Mouse (Mus musculus): ENCODE results near the gene Efna5.

The Efna5 gene

DNA sequence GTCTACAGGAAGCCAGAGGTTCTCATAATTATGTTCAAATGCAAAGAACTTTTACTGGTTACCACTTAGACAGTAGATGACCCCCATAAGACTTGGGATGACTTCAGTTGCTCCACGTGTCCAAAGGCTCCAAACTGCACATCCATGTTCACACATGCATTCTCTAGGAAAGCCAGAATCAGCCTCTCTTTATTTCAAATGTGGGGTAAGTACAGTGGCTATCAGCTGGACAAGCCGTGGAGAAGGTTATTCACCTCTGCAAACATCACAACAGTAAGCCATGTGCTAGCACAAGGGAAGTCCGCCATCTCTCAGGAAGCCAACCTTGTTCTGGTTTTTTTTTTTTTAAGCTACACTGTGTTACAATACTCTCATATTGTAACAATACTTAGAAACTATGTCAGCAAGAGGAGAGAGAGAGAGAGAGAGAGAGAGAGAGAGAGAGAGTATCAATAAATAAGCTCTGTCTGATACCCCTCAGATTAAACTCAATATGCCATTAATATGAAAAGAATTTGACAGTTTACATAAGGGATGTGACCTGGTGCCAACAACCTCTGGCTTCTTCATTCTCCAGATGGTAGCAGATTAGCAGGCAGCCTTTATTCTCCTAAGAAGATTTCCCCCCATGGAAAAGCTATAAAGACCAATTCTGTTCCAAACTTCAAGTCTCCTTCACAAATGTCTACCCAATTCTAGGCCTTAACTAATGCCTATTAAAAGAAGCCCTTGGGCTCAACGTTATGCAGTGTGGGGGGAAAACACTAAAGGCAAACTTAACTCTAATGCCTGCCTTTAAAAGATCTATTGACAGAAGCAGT, 95.1 kb downstream of the Efna5 start:
- DNase-seq, result no peak

DNA sequence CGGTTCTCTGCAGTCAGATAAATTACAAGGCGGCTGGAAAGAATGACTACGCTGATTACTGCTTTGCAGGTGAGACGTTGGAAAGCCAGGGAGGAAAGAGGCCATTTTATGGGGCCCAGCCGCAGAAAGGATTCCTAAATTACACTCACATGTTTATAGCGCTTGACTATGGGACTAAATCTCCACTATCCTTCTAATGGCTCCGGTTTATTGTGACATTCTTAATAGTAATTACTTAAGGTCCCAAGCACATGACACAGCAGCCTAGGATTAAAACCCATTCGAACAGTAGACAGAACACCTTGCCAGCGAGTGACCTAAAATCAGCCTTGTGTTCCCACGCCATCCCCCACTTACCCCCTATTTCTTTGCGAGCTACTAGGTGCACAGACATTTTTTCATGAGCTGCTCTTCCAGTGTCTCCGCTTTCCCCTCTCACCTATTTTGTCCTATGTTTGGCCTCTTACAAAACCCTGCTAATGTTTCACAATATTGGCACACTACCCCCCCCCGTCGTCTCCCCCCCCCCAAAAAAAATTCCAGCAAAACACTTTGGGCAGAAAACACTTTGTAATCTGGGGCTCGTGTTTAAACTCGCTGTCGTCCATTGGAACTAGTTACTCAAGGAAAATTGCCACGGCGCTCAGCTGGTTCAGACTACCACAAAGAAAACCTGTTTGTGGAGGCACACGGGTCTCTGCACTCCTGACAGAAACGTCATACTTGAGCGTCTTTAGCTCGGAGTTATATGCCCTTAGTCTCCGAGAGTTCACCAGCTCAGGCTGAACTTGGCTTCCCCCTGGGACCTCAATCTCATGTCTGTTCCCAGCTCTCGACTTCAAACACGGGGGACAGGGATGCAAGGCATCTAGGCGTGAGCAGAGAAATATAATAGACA, 96.6 kb downstream of the Efna5 start:
- no peak for DNase-seq

DNA sequence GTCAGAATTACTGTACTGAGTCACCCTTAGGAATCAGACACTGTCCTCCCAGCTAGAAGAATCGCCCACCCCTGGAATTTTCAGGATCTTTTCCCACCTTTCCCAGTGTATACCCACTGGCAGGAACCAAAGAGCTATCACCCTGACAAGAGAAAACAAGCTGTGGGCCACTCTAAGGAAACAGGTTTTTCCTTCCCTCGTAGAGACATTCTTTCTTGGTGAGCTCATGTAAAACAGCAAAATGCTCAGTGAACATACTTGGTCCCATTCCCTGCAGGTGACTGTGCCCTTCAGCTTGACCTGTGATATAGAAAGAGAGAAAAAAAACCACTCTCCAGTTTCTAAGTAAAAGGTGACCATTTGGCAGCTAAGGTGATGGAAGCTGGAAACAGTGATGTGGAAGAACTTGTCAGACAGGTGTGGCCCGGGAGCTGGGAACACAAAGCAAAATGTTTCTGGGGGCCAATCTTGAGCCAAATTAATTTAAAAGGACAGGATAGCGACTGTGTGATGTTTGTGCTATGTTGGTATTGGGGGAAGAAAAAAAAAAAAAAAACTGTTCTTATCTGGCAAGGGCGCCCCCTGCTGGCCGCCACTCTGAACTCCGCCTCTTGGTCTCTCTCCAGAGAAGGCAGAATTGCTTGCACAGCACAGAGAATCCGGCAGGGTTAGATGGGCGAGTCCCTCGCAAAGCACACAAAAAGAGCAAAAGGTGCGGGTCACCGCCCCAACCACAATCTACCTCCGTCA, 97.4 kb downstream of the Efna5 start:
- DNase-seq, result peak; percentile 91

DNA sequence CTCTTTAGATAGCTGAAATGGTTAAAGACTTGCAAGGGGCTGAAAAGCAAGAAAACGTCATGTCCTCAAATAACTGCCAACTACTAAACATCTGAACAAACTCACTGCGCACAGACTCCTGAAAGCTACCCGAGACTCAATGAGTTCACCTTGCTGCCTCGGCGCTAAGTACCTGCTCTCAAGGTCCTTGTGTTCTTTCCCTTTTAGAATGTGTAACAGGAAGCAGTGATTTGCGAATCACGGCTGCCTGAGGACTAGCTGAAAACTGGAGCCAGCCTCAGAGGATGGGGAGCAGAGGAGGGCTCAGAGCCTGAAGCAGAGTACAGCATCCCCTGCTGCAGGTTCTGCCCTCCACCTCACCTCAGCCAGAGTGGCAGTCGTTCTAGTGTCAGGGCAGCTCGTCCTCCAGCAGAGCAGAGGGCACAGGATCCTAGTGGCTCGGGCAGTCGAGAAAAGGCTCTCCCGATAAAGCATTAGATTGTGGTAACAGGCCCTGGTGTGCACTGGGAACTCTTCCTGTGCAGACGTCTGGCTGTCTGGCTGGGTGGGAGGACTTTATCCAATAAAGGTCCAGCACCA, 98.2 kb downstream of the Efna5 start:
- DNase-seq, result no peak

DNA sequence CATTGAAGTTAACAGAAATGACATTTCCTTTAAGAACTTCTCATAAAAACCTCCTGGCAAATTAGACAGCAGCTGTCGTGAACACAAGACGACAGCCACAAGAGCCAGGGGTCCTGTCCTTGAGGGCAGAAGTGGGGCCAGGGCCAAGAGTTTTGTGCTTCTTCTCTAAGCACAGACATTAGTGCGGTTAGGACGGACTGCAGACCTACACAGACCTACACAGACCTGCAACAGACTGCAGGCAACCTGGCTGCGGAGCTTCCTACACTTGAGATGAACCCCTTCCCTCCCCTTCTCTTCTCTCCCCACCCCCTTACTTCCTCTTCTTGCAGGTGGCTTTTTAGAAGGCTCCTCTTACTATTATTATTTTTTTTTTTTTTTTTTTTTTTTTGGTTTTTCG, 100.0 kb downstream of the Efna5 start:
- peak; percentile 58 for DNase-seq

DNA sequence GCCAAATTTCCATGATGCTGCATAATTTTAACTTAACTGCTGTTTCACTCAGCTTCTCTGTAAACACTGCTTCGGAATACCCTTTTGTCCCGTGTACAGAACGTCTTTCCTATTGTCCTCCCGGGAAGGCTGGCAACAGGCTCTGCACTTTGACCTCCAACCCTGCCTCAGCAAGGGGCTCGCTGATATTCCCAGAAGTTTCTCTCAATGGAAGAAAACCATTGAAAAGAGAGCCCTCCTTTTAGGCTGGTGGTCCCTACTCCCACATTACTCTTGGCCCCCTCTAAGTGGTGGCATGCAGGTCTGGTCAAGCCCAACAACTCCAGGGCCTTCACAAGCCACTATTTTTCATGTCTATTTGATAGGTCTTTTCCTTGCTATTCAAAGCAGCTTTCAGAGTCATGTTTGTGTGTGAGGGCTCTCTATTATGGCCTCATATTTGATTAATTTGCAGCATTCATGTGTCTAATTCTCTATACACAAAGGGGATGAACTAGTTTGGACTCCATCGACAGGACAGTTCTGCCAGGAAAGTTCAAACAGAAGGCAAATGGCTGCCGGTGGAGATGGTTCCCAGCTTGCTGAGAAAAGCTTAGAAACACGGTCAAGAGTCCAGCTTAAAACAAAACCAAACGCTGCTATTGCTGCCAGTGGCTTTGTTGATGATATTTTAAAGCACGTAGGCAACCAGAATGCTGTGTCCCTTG, 103.1 kb downstream of the Efna5 start:
- no peak for DNase-seq

DNA sequence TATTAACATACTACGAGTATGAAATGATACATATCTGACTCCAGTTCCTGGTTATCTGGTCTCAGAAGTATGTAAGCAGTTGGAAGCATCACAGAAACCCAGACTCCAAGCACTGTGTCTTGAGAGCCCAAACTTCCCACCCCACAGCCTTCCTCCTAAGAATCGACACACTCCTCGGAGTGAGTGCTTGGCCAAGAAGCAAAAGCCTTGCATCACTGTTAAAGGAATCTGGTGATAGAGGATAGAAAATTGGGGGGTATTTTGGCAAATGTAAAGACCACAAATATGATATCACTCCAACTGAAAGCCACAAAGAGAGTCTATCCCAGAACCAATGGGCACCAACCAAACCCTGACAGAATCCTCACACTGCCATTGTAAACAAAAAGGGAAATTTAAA, 104.4 kb downstream of the Efna5 start:
- DNase-seq, result no peak

DNA sequence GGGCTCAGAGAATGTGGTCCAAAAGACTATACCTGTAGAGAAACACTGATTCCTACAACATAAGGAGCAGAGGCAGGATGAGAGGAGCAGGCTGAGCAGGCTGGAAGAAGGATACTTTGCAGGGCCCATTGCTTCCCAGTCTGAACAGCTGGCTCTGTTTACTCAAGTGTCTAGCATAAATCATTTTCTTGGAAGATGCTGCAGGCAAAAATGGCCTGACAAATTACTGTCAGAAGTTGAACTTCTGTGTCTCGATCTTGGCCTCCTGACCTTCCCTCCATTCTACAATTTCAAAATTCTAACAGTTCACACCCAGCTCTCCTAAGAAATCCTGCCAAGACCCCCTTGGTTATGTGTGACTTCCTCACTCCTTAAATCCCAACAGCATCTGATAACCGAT, 105.1 kb downstream of the Efna5 start:
- DNase-seq, result no peak

DNA sequence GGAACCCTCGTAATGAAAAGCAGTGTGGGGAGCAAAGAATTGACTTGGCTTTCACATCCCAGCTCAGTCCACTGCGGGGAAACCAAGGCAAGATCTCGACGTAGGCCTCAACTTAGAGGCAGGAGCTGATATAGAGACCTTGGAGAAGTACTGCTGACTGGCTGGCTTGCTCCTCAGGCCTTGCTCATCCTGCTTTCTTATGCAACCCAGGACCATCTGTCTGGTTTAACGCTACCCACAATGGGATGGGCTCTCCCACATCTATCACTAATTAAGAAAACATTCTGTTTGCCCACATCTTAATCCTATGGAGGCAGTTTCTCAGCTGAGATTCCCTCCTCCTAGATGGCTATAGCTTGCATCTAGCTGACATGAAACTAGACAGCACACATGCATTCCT, 105.7 kb downstream of the Efna5 start:
- DNase-seq, result no peak

DNA sequence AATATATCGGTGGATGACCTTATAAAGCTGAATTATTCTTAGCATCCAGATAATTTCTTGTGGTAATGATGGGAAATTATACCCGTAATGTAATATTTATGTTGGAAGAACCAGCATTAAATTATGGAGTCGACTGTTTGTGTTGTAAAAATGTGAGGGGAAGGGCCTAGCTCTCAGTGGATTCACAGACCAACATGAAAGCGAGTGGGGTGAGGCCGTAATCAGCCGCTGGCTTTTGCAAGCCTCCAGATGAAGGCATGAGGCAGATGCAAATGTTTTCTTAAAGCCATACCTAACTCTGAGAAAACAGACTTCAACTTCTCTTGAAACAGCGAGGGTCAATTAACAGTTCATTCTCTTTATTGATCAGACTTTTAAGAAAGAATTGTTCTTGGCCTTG, 106.4 kb downstream of the Efna5 start:
- DNase-seq, result no peak

DNA sequence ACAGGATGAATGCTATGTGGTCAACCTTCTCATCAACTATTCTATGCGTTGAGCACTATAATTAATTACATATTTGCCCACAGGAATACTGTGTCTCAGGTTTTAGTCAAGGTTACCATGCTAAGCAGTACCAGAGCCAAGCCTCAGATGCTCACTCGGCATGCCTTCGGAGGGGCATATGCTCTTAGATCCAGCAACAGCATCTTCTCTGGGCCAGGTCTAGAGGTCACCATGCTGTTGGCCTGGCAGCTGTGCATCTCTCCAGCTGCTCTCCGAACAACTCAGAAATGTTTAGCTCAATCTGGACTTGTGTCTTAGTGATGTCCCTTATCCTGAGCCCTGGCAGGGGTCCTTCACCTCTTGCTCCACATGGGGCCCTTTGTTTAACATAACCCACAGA, 114.4 kb downstream of the Efna5 start:
- no peak for DNase-seq

DNA sequence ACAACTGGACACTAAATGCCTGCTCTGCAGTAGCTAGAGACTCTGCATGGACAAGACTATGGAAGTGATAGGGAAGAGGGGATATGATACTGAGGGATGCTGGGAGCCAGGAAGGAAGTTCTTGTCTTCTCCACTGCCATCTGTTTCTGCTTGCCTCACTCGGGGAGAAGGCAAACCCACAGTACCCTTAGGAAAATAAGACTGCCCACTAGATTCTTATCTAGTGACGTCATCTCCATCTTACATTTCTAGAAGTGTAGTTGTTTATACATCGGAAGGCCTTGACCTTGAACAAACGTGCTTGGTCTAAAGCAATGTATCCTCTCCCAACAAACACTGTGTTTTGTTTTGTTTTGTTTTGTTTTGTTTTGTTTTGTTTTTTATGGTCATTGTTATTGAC, 116.0 kb downstream of the Efna5 start:
- no peak for DNase-seq

DNA sequence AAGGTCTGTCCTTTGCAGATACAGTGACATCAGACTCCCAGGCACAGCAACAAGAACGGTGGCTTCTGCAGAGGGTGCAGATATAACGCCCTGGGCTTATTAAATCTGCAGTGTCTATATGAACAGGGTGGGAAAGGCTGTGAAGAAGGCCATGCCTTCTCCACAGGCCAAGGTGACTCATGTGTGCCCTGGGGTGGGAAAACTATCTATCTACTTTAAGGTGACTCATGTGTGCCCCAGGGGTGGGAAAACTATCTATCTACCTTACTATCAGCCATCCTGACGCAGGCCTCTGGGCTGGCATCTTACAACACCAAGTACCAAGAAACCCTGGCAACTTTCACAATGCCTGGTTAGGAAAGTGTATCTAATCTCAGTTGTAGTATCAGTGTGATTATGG, 124.2 kb downstream of the Efna5 start:
- DNase-seq, result no peak

DNA sequence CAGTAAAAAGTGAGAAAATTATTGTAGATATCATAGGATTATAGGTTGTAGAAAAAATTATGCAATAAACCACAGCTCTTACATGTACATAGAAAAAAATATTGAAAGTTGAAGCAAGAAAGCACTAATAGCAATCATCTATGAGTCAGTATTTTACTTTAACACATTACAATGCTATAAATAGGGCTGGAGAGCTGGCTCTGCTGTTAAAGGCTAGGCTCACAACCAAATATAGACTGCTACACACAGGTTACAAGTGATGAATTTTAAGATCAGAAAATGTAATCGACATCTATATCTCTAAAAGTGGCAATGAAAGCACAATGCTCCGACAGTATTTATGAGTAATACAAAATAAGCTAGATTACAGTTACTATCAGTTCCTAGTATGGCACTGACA, 125.5 kb downstream of the Efna5 start:
- DNase-seq, result no peak

DNA sequence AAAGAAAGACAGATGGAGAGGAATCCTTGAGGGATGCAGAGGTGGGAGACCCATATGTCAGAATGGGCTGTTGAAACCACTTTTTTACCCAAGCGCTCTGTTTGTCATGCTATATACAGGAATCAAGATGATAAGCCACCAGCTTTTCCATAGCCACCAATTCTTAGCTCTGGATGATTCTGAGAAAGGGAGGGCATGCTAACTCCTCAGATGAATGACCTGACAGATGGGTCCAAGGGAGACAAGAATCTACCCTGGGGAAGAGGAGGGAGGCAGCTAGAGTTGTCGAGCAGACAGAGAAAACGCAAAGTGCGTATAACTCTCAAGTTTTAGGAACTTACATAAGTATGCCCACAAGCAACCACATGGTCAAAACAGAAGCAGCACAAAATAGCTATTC, 126.5 kb downstream of the Efna5 start:
- no peak for DNase-seq

DNA sequence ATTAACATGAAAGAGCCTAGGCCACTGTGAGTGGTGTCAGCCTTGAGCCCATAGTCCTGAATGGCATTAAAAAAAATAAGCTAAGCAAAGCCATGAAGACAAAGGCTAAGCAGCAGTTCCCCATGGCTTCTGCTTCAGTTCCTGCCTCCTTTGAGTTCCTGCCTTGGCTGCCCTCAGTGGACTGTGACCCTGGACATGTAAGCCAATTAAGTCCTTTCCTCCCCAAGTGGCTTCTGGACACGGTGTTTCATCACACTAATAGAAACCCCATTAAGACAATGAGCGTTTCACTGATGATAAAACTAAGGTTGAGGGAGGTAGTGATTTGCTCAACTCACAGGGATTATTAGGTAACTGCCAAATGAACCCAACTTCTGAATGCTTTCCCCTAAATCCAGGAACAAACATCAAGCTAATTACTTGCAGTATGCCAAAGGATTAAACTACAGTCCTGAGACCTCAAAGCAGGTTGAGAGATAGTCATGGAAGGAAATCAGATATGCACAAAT, 128.7 kb downstream of the Efna5 start:
- DNase-seq, result no peak

DNA sequence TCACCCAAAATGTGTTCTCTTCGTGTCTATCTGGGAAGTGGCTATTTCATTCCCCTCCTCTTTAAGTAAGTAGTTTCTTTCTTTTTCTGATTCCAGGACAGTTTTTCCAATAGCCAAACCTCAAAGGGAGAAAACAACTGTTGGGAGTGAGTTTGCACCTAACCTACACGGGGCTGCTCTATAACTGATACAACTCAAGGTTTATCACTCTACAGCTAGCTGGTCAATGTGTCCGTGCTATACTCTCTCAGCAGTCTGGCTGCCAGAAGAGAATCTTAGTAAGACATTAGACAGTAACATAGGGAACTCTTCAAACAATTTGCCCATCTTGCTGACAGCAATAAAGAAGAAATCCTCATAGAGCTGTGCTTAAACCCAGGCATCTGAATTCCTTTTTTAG, 130.5 kb downstream of the Efna5 start:
- no peak for DNase-seq

DNA sequence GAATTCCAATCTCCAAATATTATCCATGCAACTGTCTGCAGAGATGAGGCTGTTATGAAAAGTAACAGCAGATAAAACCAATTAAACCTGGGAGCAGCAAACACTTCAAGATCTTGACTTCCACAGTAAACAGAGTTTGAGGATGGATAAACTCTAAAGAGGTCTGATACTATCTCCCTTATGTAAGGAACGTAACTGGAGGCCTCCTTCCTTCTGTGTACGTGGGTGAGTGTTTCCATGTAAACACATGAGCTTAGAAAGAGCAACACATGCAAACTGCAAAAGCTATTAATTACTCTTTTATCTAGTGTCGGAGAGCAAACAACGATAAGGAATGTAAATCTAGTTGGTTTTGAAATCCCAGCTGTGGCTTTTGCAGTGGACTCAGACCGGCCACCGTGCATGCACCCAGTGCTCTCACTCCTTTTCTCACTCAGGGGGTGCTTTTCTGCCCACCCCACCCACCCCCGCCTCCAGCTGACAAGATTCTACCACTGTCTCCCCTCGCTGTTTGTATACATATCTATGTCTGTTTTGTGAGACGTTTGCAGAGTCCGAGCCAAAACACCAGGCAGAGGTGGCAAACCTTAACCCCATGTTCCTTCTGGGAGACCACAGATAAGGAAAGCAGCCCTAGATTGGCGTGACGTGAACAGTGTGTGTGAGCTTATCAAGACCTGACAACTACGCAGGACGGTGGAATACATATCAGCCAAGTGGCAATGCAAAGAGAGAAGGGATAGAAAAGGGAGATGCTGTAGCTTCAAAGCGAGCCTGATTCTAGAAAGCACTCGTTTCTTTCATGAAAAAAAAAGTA, 132.1 kb downstream of the Efna5 start:
- DNase-seq, result no peak

DNA sequence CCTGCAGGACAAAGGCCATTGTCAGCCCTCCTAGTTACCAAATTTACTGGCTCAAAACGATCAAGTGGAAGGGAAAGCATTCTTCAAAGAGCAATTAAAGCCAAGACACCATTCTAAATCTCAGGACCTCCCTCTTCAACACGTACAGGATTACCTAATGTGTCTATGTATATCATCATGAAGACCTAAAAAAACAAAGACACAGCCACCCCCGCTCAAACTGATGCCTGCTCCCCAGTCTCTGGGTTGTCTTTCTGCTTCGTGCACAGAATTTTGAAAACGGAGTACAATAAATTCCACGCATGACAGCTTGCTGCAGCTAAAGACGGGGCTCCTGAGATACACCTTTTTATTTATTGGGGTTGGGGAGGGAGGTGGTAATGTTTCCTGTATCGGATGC, 133.7 kb downstream of the Efna5 start:
- DNase-seq, result no peak

DNA sequence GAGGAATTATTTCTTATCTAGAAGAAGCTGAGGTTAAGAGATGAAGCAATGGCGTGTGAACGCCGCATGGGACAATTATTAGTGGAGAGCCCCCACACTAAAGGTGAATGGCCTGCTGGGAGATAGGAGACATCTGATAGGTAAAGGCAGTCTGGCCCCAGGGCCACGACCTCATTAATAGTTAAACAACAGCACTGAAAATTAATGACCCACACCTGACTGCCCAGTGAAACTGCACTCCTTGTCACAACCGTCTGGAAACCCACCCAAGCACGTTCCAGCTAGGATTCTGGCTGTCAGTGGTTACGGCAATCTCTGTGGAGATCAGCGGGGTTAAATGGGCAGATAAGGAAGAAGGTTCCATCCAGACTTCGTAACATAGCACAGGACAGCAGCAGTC, 134.3 kb downstream of the Efna5 start:
- DNase-seq, result no peak

DNA sequence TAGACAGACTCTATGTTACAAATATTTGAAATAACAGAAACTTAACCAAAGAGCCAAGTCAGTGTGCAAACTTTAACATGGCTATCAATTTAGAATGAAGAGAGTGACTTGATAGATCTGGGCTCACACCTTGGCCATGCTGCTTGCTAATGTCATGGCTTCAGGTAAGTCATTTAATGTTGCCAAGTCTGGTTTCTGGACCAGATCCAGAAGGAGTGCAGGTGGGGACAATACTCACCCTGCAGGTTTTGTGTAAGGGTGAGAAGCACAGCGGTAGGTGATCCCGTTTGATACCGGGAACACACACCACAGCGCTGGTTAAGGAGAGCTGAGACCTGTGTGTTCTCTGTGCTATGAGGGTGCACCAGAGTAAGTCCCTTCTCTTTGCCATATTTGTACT, 135.8 kb downstream of the Efna5 start:
- DNase-seq, result no peak
